Mouse (Mus musculus): ENCODE data around the gene Vmn1r116. TPM values are rescaled to one million over a fixed set of nuclear protein-coding genes. Genes with fewer than 3 reads are reported as not detected.

The Vmn1r116 gene
- polyA plus RNA-seq (2014; fragmentation: Illumina TruSeq; extraction: RNeasy Lipid Tissue Mini Kit (QIAGEN cat#74804); ENCODE audit: low read depth, low replicate concordance) = not detected

DNA sequence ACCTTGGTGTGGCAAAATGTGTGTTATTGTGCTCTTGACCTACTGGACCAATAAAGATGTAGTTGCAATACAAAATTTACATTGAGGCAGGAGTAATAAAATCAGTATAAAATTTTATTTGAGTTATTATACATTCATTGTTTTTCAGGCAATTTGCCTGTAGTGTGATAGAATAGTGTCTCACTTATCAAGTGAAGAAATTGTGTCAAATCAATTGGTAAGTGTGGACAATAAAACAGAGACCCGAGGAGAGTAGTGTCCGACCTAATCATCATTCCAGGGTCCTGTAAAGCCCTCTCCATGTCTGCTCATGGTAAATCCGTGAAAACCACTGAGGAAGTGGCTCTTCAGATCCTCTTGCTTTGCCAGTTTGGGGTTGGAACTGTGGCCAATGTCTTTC lies at the start of gene Vmn1r116:
Gene Vmn1r116 (plus strand): TSS at position 301 of the 400 bp plus-strand sequence.

DNA sequence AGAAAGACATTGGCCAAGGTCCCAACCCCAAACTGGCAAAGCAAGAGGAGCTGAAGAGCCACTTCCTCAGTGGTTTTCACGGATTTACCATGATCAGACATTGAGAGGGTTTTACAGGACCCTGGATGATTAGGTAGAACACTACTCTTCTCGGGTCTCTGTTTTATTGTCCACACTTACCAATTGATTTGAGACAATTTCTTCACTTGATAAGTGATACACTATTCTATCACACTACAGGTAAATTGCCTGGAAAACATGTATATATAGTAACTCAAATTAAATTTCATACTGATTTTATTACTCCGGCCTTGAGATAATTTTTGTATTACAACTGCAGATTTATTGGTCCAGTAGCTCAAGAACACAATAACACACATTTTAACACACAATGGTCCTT lies 27.2 kb upstream of the Vmn1r116 start, which contains the start of gene Vmn1r115:
Gene Vmn1r115 (minus strand): TSS at position 101 of the 400 bp plus-strand sequence.

DNA sequence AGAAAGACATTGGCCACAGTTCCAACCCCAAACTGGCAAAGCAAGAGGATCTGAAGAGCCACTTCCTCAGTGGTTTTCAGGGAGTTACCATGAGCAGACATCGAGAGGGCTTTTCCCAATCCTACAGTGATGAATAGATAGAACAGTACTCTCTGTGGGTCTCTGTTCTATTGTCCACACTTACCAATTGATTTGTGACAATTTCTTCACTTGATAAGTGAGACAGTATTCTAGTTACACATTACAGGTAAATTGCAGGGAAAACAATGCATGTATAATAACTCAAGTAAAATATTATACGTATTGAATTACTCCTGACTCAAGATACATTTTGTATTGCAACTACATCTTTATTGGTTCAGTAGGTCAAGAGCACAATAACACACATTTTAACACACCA lies 12.0 kb downstream of the Vmn1r116 start, which contains the start of gene Vmn1r117:
Gene Vmn1r117 (minus strand): TSS at position 101 of the 400 bp plus-strand sequence.

DNA sequence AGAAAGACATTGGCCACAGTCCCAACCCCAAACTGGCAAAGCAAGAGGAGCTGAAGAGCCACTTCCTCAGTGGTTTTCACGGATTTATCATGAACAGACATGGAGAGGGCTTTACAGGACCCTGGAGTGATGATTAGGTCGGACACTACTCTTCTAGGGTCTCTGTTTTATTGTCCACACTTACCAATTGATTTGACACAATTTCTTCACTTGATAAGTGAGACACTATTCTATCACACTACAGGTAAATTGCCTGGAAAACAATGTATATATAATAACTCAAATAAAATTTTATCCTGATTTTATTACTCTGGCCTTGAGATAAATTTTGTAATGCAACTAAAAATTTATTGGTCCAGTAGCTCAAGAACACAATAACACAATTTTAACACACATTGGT lies 40.2 kb downstream of the Vmn1r116 start, which contains the start of gene Vmn1r118:
Gene Vmn1r118 (minus strand): TSS at position 101 of the 400 bp plus-strand sequence.

Other genes with a start within 250 kb of the Vmn1r116 start
- gene Vmn1r107, start 203.3 kb upstream of the Vmn1r116 start, polyA plus RNA-seq (2014; fragmentation: Illumina TruSeq; extraction: RNeasy Lipid Tissue Mini Kit (QIAGEN cat#74804); ENCODE audit: low read depth, low replicate concordance) = not detected
- not detected for gene Vmn1r111, start 169.0 kb upstream of the Vmn1r116 start, polyA plus RNA-seq (2014; fragmentation: Illumina TruSeq; extraction: RNeasy Lipid Tissue Mini Kit (QIAGEN cat#74804); ENCODE audit: low read depth, low replicate concordance)
- not detected for gene Gm10668, start 141.6 kb upstream of the Vmn1r116 start, polyA plus RNA-seq (2014; fragmentation: Illumina TruSeq; extraction: RNeasy Lipid Tissue Mini Kit (QIAGEN cat#74804); ENCODE audit: low read depth, low replicate concordance)
- not detected for gene Vmn1r112, start 101.1 kb upstream of the Vmn1r116 start, polyA plus RNA-seq (2014; fragmentation: Illumina TruSeq; extraction: RNeasy Lipid Tissue Mini Kit (QIAGEN cat#74804); ENCODE audit: low read depth, low replicate concordance)
- gene Vmn1r113, start 85.0 kb upstream of the Vmn1r116 start, polyA plus RNA-seq (2014; fragmentation: Illumina TruSeq; extraction: RNeasy Lipid Tissue Mini Kit (QIAGEN cat#74804); ENCODE audit: low read depth, low replicate concordance) = not detected
- gene Vmn1r114, start 60.1 kb upstream of the Vmn1r116 start, polyA plus RNA-seq (2014; fragmentation: Illumina TruSeq; extraction: RNeasy Lipid Tissue Mini Kit (QIAGEN cat#74804); ENCODE audit: low read depth, low replicate concordance) = not detected
- not detected for gene Vmn1r115, start 27.3 kb upstream of the Vmn1r116 start, polyA plus RNA-seq (2014; fragmentation: Illumina TruSeq; extraction: RNeasy Lipid Tissue Mini Kit (QIAGEN cat#74804); ENCODE audit: low read depth, low replicate concordance)
- gene Vmn1r117, start 11.9 kb downstream of the Vmn1r116 start, polyA plus RNA-seq (2014; fragmentation: Illumina TruSeq; extraction: RNeasy Lipid Tissue Mini Kit (QIAGEN cat#74804); ENCODE audit: low read depth, low replicate concordance) = not detected
- not detected for gene Vmn1r118, start 40.1 kb downstream of the Vmn1r116 start, polyA plus RNA-seq (2014; fragmentation: Illumina TruSeq; extraction: RNeasy Lipid Tissue Mini Kit (QIAGEN cat#74804); ENCODE audit: low read depth, low replicate concordance)
- not detected for gene Vmn1r119, start 140.2 kb downstream of the Vmn1r116 start, polyA plus RNA-seq (2014; fragmentation: Illumina TruSeq; extraction: RNeasy Lipid Tissue Mini Kit (QIAGEN cat#74804); ENCODE audit: low read depth, low replicate concordance)
- gene Vmn1r120, start 181.5 kb downstream of the Vmn1r116 start, polyA plus RNA-seq (2014; fragmentation: Illumina TruSeq; extraction: RNeasy Lipid Tissue Mini Kit (QIAGEN cat#74804); ENCODE audit: low read depth, low replicate concordance) = not detected
- not detected for gene Vmn1r121, start 226.3 kb downstream of the Vmn1r116 start, polyA plus RNA-seq (2014; fragmentation: Illumina TruSeq; extraction: RNeasy Lipid Tissue Mini Kit (QIAGEN cat#74804); ENCODE audit: low read depth, low replicate concordance)